Mouse (Mus musculus): ENCODE results near the gene Coq8a.

Coq8a gene

DNA sequence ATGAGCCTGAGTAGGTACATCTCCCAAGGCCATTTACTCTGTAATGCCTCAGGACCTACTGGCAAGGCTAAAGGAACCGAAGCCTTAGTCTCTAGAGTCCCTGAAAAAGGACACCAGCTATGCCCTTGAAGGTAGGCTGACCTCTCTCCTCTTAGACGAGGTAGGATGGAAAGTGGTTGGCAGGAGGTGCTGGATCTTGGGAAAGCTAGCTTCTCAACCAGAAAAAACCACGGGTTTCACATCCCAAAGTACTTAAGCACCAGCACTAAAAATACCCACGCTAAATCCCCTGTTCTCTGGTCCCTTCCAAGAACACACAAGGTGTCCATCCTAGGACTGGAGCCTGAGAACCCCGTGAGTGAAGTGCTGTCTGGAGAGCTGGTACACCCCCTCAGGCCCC is 26.4 kb downstream of the Coq8a start:
- DNase-seq: no peak

- peak in 1 of 2 experiments; percentile 14 for DNase-seq
Measured at GRCm38 (mm10) chr1:180172600-180172999, 26.8 kb downstream of the Coq8a start.

- no peak for DNase-seq
Measured at GRCm38 (mm10) chr1:180171883-180172282, 27.5 kb downstream of the Coq8a start.

DNA sequence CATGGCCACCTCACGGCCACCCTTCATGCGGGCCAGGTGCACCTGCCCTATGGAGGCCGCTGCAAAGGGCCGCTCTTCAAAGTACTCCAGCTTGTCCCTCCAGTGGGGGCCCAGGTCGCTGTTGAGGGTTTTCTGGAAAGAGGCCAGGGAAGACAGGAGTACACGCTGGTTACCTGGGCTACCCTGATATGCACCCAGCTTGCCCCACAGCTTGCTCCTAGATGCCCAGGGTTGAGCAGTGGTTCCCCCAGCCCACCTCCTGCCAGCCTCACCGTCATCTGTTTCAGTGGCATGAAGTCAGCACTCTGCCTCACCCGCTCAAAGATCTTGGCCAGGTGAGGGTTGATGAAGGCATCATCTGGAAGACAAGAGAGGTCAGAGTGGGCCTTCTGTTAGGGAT is 29.3 kb downstream of the Coq8a start:
- DNase-seq: no peak

DNA sequence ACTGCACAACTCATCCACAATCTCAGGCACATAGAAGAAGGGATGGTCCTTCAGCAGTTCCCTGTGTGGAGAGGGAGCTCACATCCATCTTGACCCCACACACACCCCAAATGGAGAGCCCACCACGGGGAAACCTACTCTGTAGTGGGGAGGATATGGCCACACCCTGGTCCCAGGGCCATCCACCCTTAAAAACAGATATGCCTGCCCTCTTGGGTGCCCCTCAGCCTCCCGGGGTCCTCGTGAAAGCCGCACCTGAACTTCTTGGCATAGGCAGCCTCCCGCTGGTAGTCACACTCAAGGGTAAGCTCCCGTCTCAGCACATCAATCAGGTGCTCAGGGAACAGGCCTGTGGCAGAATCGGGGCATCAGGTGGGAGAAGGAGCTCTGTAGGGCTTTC is 30.2 kb downstream of the Coq8a start:
- DNase-seq: no peak

GRCm38 (mm10) chr1:180168294-180168693 is 31.1 kb downstream of the Coq8a start:
- DNase-seq: no peak

DNA sequence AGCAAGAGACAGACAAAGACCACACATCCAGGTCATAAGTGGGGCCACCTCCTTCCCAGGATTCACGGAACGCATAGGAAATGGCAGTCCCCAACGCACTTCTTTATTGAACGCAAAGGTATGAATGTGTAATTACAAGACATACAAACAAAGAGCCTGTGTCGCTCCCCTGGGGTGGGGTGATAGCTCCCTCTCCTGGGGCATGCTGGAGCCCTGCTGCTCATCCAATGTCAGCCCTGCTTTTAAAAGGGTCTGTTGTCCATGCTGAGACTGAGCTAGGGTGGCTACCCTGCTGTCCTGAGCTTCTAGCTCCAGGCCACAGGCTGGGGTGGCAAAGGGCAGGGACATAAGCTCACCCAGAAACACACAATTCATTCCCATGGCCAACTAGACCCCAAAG is 32.9 kb downstream of the Coq8a start:
- no peak for DNase-seq

DNA sequence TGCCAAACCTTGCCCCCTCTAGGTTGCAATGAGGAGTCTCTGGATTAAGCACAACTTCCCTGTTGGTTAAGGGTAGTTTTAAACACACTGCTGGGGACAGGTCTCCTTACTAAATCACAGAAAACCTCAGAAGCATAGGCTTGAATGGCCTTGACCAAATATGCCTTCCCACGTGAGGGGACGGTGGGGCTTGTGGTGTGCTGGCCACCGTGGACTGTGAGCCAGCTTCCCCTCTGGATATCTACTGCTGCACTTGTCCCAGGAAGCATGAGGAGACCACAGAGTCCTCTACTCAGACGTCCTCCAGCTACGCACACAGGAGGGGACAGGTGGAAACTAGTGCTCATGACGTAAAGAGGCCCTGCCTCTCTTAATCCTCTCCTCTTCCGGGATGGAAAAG is 36.4 kb downstream of the Coq8a start:
- no peak for DNase-seq

DNA sequence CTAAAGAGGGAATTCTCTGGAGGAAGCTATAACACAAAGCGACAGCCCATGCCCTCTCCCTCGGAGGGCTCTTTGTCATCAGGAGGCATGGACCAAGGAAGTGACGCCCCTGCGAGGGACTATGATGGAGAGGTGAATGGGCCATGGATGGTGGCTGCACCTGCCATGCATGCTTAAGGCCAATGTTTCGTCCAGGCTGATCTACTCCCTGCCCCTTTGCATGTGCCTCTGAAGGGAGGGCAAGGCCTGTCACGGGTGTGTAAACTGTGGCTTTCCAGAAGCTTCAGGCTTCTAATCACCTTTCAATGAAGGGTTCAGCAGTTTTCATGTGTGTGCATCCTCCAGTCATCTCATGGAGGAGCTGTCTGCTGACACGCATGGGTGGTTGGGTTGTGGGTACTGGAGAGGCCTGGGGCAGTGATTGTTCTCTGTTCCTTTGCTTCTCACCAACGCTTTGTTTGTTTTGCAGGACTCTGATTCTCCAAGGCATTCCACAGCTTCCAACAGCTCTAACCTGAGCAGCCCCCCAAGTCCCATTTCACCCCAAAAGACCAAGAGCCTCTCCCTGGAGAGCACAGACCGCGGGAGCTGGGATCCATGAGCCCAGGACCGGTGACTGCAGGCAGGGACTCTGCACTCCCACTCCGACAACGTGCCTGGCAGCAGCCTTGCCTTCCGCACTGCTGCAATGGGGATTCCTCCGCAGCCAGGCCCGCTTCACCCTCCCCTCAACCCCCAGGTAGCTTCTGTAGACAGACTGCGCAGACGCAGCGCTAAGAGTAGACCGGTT is 37.6 kb downstream of the Coq8a start:
- no peak for DNase-seq

- DNase-seq: no peak
Measured at GRCm38 (mm10) chr1:180161160-180161559, 38.2 kb downstream of the Coq8a start.

- no peak for DNase-seq
Measured at GRCm38 (mm10) chr1:180160545-180160944, 38.9 kb downstream of the Coq8a start.

GRCm38 (mm10) chr1:180158648-180159047 is 40.8 kb downstream of the Coq8a start:
- DNase-seq: no peak

DNA sequence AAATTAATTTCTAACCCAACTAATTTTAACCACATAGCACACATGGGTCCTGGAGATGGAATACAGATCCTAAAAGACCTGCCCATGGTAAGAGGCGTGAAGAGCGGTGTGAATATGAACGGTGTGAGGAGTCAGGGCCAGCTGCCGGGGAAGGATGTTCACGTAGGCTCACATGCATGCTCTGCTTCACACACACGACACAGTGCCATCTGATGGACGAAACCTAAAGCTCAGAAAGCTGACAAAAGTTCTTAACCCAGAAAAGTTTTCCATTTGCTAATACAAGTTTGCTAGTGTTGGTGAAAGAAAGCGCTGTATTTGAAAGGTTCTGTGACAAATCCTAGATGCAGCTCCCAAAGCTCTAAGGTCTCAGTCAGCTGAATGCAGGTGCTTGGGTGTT is 48.2 kb downstream of the Coq8a start:
- no peak for DNase-seq

GRCm38 (mm10) chr1:180148563-180148962 is 50.8 kb downstream of the Coq8a start:
- DNase-seq: no peak

DNA sequence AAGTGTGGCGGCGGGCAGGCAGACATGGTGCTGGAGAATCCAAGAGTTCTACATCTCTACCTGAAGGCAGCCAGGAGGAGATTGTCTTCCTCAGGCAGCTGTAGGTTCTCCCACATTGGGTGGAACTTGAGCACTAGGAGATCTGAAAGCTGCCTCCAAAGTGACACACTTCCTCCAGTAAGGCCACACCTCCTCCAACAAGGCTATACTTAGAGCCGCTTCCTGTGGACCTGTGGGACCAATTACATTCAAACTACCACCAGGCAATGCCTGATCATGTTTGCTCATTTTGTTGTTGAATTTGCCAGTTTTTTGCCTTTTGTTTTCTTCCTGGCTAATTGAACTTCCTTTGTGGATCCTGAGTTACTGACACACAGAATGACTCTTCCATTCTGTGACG is 51.4 kb downstream of the Coq8a start:
- no peak for DNase-seq

DNA sequence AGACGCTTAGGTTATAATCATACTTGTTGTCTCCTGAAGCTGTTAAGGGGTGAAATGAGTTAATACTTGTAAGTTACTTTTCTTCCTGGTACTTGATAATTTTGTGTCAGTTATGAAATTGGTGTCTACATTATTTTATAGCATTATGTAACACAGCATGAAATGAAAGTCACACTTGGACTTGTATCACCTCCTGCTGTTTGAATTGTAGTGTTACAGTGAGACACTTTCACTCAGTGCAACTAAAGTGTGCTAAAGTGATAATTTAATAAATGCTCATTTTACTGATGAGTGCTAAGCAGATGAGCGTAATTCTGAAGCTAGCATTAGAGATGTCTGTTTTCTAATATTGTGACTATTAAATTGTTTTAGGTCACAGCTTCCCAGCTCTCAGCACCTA is 58.4 kb downstream of the Coq8a start:
- no peak for DNase-seq

DNA sequence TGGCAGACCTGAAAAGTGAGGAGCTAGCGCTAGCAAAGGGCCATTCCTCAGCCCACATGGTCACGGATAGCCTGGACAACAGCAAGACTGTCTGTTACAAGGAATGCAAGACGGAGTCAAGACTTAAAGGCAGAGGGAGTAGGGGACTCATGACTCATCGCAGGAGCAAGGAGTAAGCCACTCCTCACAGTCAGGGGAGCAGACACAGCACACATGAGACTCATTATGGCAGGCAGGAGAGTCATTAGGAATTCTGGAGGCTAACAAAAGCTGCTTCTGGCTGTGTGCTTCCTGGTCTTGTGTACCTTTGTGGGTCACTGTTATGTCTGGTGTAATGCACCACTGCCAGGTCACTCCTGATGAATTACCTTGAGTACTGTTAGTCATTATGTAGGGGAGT is 60.2 kb downstream of the Coq8a start:
- no peak for DNase-seq

DNA sequence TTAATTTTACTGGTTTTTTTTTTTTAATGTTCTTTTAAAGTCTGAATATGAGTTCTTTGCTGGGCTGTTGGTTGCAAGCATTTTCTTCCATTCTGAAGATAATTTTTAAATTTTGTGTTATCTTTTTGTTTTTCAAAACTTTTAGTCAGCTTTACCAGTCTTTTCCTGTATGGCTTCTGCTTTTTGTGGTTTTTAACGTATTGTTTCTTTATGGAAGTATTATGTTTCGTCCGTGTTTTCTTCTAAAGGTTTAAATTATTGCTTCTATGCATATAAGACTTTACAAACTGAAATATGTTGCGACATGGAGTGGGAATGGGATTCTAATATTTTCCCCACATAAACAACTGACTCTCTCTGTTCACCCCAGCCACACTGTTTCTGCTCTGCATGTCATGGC is 67.2 kb downstream of the Coq8a start:
- DNase-seq: no peak

GRCm38 (mm10) chr1:180131402-180131801 is 68.0 kb downstream of the Coq8a start:
- no peak for DNase-seq

DNA sequence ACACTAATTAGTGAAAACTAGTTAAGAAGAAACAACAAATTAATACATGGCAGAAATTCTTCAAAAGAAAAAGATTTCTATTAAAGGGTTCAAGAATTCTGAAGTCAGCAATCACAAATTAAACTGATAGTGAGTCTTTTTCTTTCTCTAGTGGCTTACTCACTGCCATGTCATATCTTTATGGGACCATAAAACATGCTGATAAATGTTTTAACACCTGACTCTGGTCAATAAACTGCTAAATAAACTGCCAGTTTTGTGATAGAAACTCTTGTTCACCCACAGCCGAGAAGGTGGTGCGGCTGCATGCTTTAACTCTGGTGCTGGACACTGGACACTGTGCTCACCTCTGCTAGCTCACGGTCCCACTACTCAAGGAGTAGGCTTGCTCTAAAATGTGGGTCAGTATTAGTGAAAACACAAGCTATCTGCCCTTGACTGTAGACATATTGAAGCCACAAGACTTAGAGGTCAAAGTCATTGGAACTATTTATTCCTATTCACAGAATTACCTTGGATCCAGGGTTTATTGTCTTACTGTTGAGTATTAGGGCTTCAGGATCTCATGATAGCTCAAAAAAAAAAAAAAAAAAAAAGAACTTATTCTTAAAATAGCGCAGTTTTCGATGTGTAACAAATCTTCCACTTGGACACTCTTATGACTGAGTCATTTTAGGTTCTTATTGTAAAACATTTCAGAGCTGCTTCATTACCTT is 71.2 kb downstream of the Coq8a start:
- no peak for DNase-seq

- DNase-seq: no peak
Measured at GRCm38 (mm10) chr1:180118233-180118632, 81.2 kb downstream of the Coq8a start.

GRCm38 (mm10) chr1:180116525-180116924 is 82.9 kb downstream of the Coq8a start:
- peak in 1 of 2 experiments; percentile 34 for DNase-seq

Measured in lung, postnatal 4 days (tissue).